Mouse (Mus musculus) liver, postnatal 0 days (tissue): Measurements from ENCODE around the gene Vmn1r21. TPM values are rescaled to one million over a fixed set of nuclear protein-coding genes. Genes with fewer than 3 reads are reported as not detected.
A peak's percentile ranks its signal among the peaks of the same experiment; 100 is the strongest.

Source experiments
- ATAC-seq: fragments of 200-750 bp; cut with Nextera tagmentation; 2 replicates; pipeline ENCODE4 v1.8.0; 2017; ENCODE audit warnings: mild to moderate bottlenecking, moderate library complexity
- DNase-seq: peaks from one replicate; pipeline ENCODE4 v3.0.0-alpha.2; 2016
- H3K27ac ChIP-seq: fragments of 300-500 bp; sonication (generic); 2 replicates; pipeline ENCODE4 v1.5.1; 2014; ENCODE audit warnings: antibody characterized with exemption, moderate library complexity, mild to moderate bottlenecking, low read depth
- H3K27me3 ChIP-seq: fragments of 300-500 bp; sonication (generic); 2 replicates; pipeline ENCODE4 v1.6.1; 2014; ENCODE audit warnings: low read length, control low read depth, mixed read lengths; ENCODE audit not compliant: insufficient read depth
- H3K36me3 ChIP-seq: fragments of 300-500 bp; sonication (generic); replicated peaks from 2 replicates; pipeline ENCODE4 v1.6.1; 2014; ENCODE audit warnings: mild to moderate bottlenecking, control low read depth, low read length, moderate library complexity, mixed read lengths; ENCODE audit not compliant: insufficient read depth
- H3K4me1 ChIP-seq: fragments of 300-500 bp; sonication (generic); 2 replicates; pipeline ENCODE4 v1.6.1; 2014; ENCODE audit warnings: antibody characterized with exemption, mild to moderate bottlenecking, control low read depth; ENCODE audit not compliant: insufficient read depth
- H3K4me2 ChIP-seq: fragments of 300-500 bp; sonication (generic); 2 replicates; pipeline ENCODE4 v1.6.1; 2014; ENCODE audit warnings: low read depth, mild to moderate bottlenecking, low read length, moderate library complexity, mixed read lengths
- H3K4me3 ChIP-seq: fragments of 300-500 bp; sonication (generic); 2 replicates; pipeline ENCODE4 v1.5.1; 2014; ENCODE audit warnings: low read depth, low read length
- H3K9ac ChIP-seq: fragments of 300-500 bp; sonication (generic); replicated peaks from 2 replicates; pipeline ENCODE4 v1.6.1; 2014; ENCODE audit warnings: mild to moderate bottlenecking, moderate library complexity
- H3K9me3 ChIP-seq: fragments of 300-500 bp; sonication (generic); 2 replicates; pipeline ENCODE4 v1.6.1; 2016; ENCODE audit warnings: mild to moderate bottlenecking, control low read depth, low read length, mixed read lengths
- CTCF ChIP-seq: sonication (generic); IDR thresholded peaks from 2 replicates; pipeline ENCODE4 v1.5.1; 2016; ENCODE audit warnings: antibody characterized with exemption, low read depth
- EP300 ChIP-seq: IDR thresholded peaks from 2 replicates; pipeline ENCODE4 v1.6.1; 2016; ENCODE audit warnings: antibody characterized with exemption, low read depth, mild to moderate bottlenecking
- WGBS: fragments of 180-500 bp; shearing (Covaris S2); extraction: QIAGEN DNeasy Blood & Tissue Kit; methylation state at CpG from one replicate; pipeline ENCODE4 v1.1.7; 2014; ENCODE audit not compliant: insufficient replicate concordance; 5-methylcytosine and 5-hydroxymethylcytosine counted together
- polyA plus RNA-seq: library from polyadenylated mRNA; unstranded; fragments of >200 nt; fragmentation: Nextera tagmentation; extraction: Ambion mirVana; gene quantifications from 2 replicates; pipeline ENCODE4 v1.2.1, GENCODE M21; 2015

Vmn1r21 gene
- polyA plus RNA-seq, 1 experiment from 2014 or later = not detected

- under 1% methylated on average over 82 of the region's 87 CpGs for WGBS
- H3K27me3 ChIP-seq = no peaks in the 10 kb centered on the region
- TF ChIP-seq EP300 (no peak), CTCF (no peak)
- peak within 1 kb of the TSS; percentile 87 for H3K9ac ChIP-seq
- DNase-seq = peak; percentile 82
- peak within 1 kb of the TSS; percentile 78 for H3K4me2 ChIP-seq
- peak; percentile 86 for ATAC-seq
- H3K27ac ChIP-seq = peak within 1 kb of the TSS; percentile 75
- no peaks in the 10 kb centered on the region for H3K36me3 ChIP-seq
- 0 out of 2 replicates have a peak, but pooled peaks cover 6% of the 10 kb centered on the region for H3K4me1 ChIP-seq
- H3K4me3 ChIP-seq = peak within 1 kb of the TSS; percentile 82
- no peaks in the 10 kb centered on the region for H3K9me3 ChIP-seq
Observed at GRCm38 (mm10) chr6:57824422-57825258, 25.5 kb downstream of the Vmn1r21 start, which contains the start of gene Vopp1. Vopp1 (minus strand) TSS chr6:57825159.

- no peak for ATAC-seq
- TF ChIP-seq CTCF (no peak), EP300 (no peak)
- H3K27ac ChIP-seq = peak overlapping the region; percentile 17; the same call in 1 of the 2 replicates
- no peaks in the 10 kb centered on the region for H3K9me3 ChIP-seq
- H3K4me2 ChIP-seq = peak overlapping the region; percentile 78
- H3K4me1 ChIP-seq = 0 out of 2 replicates have a peak, but pooled peaks cover 6% of the 10 kb centered on the region
- no peak for DNase-seq
- H3K36me3 ChIP-seq = no peaks in the 10 kb centered on the region
- WGBS = 12% methylated on average over 3 of the region's 3 CpGs
- peak overlapping the region; percentile 23; the same call in 1 of the 2 replicates for H3K9ac ChIP-seq
- no peaks in the 10 kb centered on the region for H3K27me3 ChIP-seq
- H3K4me3 ChIP-seq = peak overlapping the region; percentile 82
Observed at GRCm38 (mm10) chr6:57823461-57823860, 26.7 kb downstream of the Vmn1r21 start.

GRCm38 (mm10) chr6:57822648-57823410 is 27.3 kb downstream of the Vmn1r21 start:
- 73% methylated on average over 5 of the region's 5 CpGs for WGBS
- peak overlapping the region; percentile 23 for H3K9ac ChIP-seq
- H3K4me1 ChIP-seq = 0 out of 2 replicates have a peak, but pooled peaks cover 6% of the 10 kb centered on the region
- H3K4me2 ChIP-seq = peak overlapping the region; percentile 78
- ATAC-seq = no peak
- TF ChIP-seq EP300 (no peak), CTCF (no peak)
- DNase-seq = no peak
- H3K27me3 ChIP-seq = no peaks in the 10 kb centered on the region
- peak overlapping the region; percentile 82 for H3K4me3 ChIP-seq
- no peaks in the 10 kb centered on the region for H3K36me3 ChIP-seq
- H3K27ac ChIP-seq = peak overlapping the region; percentile 17; the same call in 1 of the 2 replicates
- no peaks in the 10 kb centered on the region for H3K9me3 ChIP-seq

- TF ChIP-seq CTCF (no peak), EP300 (no peak)
- no peak overlapping the region for H3K4me3 ChIP-seq
- ATAC-seq (no peak), DNase-seq (no peak)
- WGBS = 81% methylated on average over 2 of the region's 2 CpGs
- 0 out of 2 replicates have a peak, but pooled peaks cover 4% of the 10 kb centered on the region for H3K9me3 ChIP-seq
- no peaks in the 10 kb centered on the region for H3K27me3 ChIP-seq
- H3K4me1 ChIP-seq = 0 out of 2 replicates have a peak, but pooled peaks cover 3% of the 10 kb centered on the region
- no peak overlapping the region for H3K9ac ChIP-seq
- no peak overlapping the region for H3K4me2 ChIP-seq
- no peak overlapping the region for H3K27ac ChIP-seq
- H3K36me3 ChIP-seq = no peaks in the 10 kb centered on the region
Observed at GRCm38 (mm10) chr6:57814436-57814940, 35.7 kb downstream of the Vmn1r21 start.

- no peak overlapping the region for H3K9ac ChIP-seq
- no peaks in the 10 kb centered on the region; the same call in 1 of the 2 replicates for H3K36me3 ChIP-seq
- no peak overlapping the region for H3K27ac ChIP-seq
- 0 out of 2 replicates have a peak, but pooled peaks cover 3% of the 10 kb centered on the region for H3K4me1 ChIP-seq
- no peaks in the 10 kb centered on the region for H3K27me3 ChIP-seq
- TF ChIP-seq EP300 = no peak
- no peak for TF ChIP-seq CTCF
- DNase-seq (no peak), ATAC-seq (no peak)
- H3K4me2 ChIP-seq = no peak overlapping the region
- 0 out of 2 replicates have a peak, but pooled peaks cover 7% of the 10 kb centered on the region for H3K9me3 ChIP-seq
- no peak overlapping the region for H3K4me3 ChIP-seq
- WGBS = 55% methylated on average over 3 of the region's 3 CpGs
Observed at GRCm38 (mm10) chr6:57811748-57812730, 38.1 kb downstream of the Vmn1r21 start.
